Mouse (Mus musculus) ovary, adult 10 weeks (tissue): Measurements from ENCODE around the gene Vmn2r51. TPM values are rescaled to one million over a fixed set of nuclear protein-coding genes. Genes with fewer than 3 reads are reported as not detected.

Source experiments
- polyA plus RNA-seq: library from polyadenylated mRNA; stranded (reverse); fragments of 350-450 nt; fragmentation: Illumina TruSeq; extraction: RNeasy Lipid Tissue Mini Kit (QIAGEN cat#74804); gene quantifications from one replicate; pipeline ENCODE4 v1.2.3, GENCODE M21; 2014

Gene Vmn2r51
- 1.3 TPM for polyA plus RNA-seq

DNA sequence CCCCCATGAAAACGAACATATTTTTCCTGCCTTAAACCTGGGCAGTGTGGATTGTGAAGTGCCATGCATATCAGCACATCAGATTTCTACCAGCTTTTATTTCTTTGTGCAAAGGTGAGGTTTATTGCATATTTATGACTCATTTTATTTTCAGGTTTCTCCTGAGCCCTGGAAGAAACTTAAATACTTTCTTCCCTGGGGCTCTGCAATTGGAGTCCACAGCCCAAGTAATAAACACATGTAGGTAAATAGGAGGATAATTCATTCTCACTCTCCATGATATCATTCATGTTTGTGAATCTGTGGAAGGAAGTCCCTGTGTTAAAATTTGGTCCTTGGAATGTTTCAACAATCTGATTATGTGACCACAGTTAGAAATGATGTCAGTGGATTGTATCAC, at the start of gene Vmn2r51:
Gene Vmn2r51 (minus strand): TSS at position 101 of the 400 bp plus-strand sequence.

DNA sequence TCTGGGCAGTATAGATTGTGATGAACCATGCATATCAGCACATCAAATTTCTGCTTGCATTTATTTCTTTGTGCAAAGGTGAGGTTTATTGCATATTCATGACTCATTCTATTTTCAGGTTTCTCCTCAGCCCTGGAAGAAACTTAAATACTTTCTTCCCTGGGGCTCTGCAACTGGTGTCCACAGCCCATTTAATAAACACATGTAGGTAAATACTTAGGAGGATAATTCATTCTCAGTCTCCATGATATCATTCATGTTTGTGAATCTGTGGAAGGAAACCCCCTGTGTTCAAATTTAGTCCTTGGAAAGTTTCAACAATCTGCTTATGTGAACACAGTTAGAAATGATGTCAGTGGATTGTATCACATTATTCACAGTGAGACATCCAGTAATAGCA, 52.3 kb downstream of the Vmn2r51 start, which contains the start of gene Vmn2r50:
Gene Vmn2r50 (minus strand): TSS at position 101 of the 400 bp plus-strand sequence.

Other genes starting within 250 kb of the Vmn2r51 start
- not detected for gene Vmn2r48, start 152.2 kb downstream of the Vmn2r51 start, polyA plus RNA-seq
- not detected for gene Vmn2r49, start 113.5 kb downstream of the Vmn2r51 start, polyA plus RNA-seq
- not detected for gene Vmn2r50, start 52.4 kb downstream of the Vmn2r51 start, polyA plus RNA-seq
- gene Vmn2r52, start 70.8 kb upstream of the Vmn2r51 start, polyA plus RNA-seq = not detected
- not detected for gene Vmn1r66, start 172.3 kb upstream of the Vmn2r51 start, polyA plus RNA-seq